Mouse (Mus musculus) 416B (cell line): ENCODE measurements at regions not wholly inside any gene's neighbourhood (a gene's known extent, or its start where the extent isn't known, plus 50 kb on each side); places are given as distances from the start of the nearest gene placed in this dataset.

Experiments
- DNase-seq: peaks from one replicate; pipeline ENCODE4 v3.0.0; 2011; ENCODE audit warnings: low read depth

DNA sequence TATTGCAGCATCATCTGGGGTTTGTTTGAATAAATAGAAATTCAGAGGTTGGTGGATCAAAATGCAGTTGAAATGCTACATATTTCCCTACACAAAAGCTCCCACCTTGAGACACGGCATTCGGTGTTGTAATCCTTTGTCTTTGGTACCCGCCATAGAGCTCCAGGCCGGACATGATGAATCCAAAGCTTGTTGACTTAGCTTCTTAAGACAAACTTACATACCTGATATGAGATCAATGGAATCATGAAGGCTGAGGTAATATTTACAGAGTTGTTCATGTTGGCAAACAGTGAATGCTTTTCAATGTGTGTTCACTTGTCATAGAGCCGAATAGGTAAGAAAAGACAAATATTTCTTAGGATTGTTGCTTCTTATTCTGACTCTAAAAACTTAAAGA lies 51.2 kb upstream of the Pthlh start:
- no peak for DNase-seq
